Mouse (Mus musculus): ENCODE measurements around the gene Pradc1. TPM values are rescaled to one million over a fixed set of nuclear protein-coding genes. Genes with fewer than 3 reads are reported as not detected.
"Not testable (repeated sequence)": the region's sequence is repeated elsewhere in the genome, so short reads cannot be mapped to it uniquely, and the experiment has no call there.

Gene Pradc1
- total RNA-seq, 2 experiments from 2014 or later: 20.3 to 28.0 TPM

- peak; percentile 99 to 100 for DNase-seq (ENCODE audit: low spot score in 2 of 2)
These were observed 790 bp downstream of the Pradc1 start, which contains the start of gene Cct7 for GRCm38 (mm10) chr6:85450697-85451663. TSS of gene Cct7 (plus strand) at chr6:85451514.

- DNase-seq (ENCODE audit: low spot score in 2 of 2): not testable (repeated sequence)
These were observed 1.6 kb downstream of the Pradc1 start for GRCm38 (mm10) chr6:85450140-85450539.

DNA sequence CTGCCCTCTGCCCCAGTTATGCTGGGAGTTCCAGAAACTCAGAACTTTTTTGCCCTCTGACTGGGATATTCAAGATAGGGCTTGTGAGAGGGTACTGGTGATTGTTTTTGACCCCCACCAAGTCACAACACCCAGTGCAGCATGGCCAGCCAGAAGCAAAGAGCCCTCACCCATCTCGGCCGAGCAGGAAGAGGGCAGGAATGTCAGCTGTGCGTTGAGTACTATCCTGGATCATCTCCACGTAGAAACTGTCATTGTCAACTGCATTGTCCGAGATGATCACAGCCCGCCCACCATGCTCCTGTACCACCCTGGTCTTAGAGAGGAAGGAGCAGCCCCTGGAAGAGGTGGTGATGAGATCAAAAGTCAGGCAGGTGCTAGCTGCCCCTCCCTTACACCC is 4.4 kb downstream of the Pradc1 start:
- DNase-seq (ENCODE audit: low spot score in 2 of 2): no peak

GRCm38 (mm10) chr6:85445286-85445685 is 6.5 kb downstream of the Pradc1 start:
- DNase-seq (ENCODE audit: low spot score in 2 of 2): no peak

- no peak for DNase-seq (ENCODE audit: low spot score in 2 of 2)
These were observed 7.4 kb downstream of the Pradc1 start for GRCm38 (mm10) chr6:85444266-85444965.

DNA sequence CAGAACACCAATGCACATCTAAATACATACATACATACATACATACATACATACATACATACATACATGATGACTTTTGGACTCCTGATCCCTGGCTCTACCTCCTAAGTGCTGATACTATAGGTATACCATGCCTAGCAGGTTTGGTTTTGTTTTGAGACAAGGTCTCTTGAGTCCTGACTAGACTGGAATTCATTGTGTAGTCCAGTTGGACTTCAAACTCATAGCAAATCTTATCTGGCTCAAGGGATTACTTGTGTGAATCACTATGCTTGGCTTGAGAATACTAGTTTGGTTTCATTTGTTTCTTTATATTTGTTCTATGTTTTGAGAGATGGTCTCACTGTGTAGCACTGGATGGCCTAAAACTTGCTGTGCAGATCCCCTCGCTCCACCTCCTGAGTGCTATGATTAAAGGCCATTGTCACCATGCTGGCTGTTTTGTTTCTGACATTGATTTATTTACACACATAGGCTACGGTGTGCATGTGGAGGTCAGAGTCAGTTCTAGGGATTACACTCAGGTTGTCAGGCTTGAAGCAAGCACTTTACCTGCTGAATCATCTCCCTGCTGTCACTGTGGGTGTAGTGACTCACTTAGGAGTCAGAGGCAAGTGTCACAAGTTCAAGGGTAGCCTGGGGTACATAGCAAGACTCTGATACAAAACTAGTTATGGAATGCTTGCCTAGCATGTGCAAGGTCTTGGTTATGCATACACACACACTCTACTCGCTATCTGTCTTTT is 8.1 kb downstream of the Pradc1 start:
- no peak for DNase-seq (ENCODE audit: low spot score in 2 of 2)

DNA sequence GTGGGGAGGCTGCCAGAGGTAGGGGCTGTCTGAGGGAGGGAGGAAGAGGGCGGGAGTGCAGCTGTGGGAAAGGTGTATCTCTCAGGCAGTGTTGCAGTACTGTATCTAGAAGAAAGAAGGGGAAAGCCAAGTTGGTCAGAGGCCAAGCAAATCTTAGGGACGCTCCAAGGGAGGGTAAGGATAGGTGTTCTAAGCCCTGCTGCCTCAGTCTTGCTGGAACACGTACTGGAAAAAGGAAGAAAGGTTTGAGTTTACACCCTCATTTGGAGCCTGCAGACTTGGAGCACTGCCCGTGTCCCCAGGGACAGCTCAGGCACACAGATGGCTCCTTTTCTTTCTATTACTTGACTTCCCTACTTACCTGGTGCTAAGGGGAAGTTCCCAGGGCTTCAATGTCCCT is 10.6 kb downstream of the Pradc1 start:
- DNase-seq (ENCODE audit: low spot score in 2 of 2): no peak

DNA sequence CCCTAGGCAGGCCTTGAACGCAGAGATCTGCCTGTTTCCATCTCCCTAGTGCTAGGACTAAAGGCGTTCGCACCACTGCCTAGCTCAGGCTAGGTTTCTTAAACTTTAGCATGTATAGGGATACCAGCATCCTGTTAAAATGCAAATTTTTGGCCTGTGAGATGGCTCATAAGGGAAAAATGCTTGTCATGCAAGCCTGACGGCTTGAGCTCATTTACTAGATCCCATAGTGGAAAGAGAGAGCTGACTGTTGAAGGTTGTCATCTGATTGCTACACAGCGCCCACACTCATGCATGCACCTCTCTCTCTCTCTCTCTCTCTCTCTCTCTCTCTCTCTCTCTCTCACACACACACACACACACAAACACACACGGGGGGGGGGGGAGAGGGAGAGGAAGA is 15.1 kb downstream of the Pradc1 start:
- no peak for DNase-seq (ENCODE audit: low spot score in 2 of 2)

DNA sequence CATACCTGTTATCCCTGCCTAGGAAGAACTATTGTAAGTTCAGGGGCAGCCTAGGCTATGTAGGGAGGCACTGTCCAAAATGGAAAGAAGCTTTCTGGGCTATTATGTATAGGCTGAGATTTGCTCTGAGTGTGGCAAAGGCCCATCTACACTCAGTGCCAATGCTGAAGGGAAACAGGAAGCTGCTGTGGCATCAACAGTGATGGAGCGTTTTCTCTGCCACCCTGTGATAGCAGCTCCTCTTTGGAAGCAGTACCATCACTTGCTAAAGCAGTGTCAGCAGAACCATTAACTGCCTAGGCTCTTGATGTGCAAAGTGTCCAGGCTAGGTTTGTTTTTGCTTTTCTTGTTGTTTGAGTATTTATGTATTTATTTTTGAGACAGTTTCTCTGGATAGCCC is 15.6 kb downstream of the Pradc1 start:
- no peak for DNase-seq (ENCODE audit: low spot score in 2 of 2)

GRCm38 (mm10) chr6:85433865-85434264 is 17.9 kb downstream of the Pradc1 start:
- no peak for DNase-seq (ENCODE audit: low spot score in 2 of 2)

DNA sequence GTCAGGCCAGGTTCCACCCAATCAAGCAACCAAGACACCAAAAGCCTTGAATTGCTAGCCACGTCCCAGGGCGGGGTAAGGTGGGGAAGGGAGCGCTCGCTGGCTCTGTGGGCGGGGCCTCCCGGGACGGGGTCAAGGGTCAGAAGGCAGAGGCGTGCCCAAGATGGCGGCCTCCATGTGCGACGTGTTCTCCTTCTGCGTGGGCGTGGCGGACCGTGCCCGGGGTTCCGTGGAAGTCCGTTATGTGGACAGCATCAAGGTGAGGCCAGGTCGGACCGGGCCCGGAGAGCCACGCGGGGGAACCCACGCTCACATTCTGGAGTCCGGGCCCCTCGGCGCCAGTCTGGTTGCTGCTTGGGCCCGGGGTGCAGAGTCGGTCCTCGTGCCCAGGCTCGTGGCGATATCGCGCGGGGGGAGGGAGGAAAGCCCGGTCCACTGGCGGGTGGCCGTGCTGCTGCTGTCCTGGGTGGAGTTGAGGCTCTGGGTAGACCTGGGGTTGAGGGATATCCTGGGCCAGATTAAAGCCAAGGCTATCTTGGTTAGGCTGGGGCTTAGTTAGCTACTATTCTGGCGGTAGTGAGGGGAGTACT is 19.8 kb downstream of the Pradc1 start, which contains the start of gene Smyd5:
TSS of gene Smyd5 (plus strand) at position 148 of the 590 bp plus-strand sequence.
- DNase-seq (ENCODE audit: low spot score in 2 of 2): peak; percentile 82 to 84

DNA sequence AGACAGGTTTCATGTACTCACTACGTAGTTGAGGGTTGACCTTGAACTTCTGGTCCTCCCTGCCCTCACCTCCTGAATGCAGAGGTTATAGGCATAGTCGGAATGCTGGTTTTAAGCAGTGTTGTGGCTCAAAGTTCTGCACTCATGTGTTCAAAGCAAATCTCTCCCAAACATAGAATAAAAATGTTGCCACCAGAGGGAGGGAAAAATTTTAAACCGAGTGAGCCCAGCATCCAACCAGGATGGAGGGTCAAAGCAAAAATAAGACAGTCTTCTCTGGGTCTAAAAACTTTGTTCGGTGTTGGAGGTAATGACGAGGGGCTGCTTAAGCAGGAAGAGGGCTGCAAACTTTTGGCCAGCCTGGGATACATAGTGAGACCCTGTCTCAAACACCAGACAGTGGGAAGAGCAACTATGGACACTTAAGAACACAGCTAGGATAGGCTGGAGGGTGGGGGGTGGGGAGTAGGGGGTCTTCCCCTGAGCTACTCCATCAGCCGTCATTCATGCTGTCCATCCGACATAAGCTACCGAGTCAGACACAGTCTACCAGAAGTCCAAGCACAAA is 20.4 kb downstream of the Pradc1 start:
- DNase-seq (ENCODE audit: low spot score in 2 of 2): no peak

- DNase-seq (ENCODE audit: low spot score in 2 of 2): no peak
These were observed 27.9 kb downstream of the Pradc1 start, which contains the start of gene Noto for GRCm38 (mm10) chr6:85423836-85424379. TSS of gene Noto (plus strand) at chr6:85423886.

DNA sequence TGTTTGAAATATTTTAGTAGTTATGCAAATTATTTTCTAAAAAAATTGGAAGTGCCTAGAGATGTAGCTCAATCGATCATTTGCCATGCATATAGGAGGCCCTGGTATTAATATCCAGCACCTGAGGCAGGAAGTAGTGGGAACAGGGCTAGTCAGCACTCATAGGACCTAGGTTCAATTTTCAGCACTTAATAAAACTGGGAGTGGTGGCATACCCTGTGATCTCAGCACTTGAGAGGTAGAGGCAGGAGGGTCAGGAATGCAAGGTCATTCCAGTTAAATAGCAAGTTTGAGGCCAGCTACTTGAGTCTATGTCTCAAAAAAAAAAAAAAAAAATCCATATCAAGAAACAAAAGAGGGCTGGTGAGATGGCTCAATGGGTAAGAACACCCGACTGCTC is 32.6 kb downstream of the Pradc1 start:
- DNase-seq (ENCODE audit: low spot score in 2 of 2): no peak

- DNase-seq (ENCODE audit: low spot score in 2 of 2): no peak
These were observed 35.9 kb downstream of the Pradc1 start for GRCm38 (mm10) chr6:85415829-85416228.

GRCm38 (mm10) chr6:85410771-85411273 is 40.9 kb downstream of the Pradc1 start:
- peak; percentile 31 to 52 for DNase-seq (ENCODE audit: low spot score in 2 of 2)

DNA sequence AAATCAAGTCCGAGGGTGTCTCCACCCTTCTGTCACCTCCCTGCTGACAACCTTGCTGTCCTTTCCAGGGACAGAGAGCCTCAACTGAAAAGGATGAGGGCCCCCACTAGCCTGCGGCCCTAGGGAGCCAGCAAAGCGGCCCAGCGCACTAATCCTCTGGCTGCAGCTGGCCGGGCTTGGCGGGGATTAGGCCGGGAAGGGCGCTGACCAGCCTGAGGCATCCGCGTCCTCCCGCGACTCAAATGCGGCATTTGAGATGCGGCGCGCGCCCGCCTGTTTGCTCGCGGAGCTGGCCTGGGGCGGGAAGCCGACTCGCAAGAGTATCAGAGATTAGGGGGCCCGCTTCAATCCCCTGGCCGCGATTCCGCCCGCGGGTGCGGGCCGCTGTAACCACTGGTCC is 42.8 kb downstream of the Pradc1 start:
- DNase-seq (ENCODE audit: low spot score in 2 of 2): peak in 1 of 2 experiments; percentile 6

- no peak for DNase-seq (ENCODE audit: low spot score in 2 of 2)
These were observed 48.7 kb downstream of the Pradc1 start for GRCm38 (mm10) chr6:85403039-85403438.

- DNase-seq (ENCODE audit: low spot score in 2 of 2): no peak
These were observed 49.2 kb downstream of the Pradc1 start for GRCm38 (mm10) chr6:85402613-85403012.

DNA sequence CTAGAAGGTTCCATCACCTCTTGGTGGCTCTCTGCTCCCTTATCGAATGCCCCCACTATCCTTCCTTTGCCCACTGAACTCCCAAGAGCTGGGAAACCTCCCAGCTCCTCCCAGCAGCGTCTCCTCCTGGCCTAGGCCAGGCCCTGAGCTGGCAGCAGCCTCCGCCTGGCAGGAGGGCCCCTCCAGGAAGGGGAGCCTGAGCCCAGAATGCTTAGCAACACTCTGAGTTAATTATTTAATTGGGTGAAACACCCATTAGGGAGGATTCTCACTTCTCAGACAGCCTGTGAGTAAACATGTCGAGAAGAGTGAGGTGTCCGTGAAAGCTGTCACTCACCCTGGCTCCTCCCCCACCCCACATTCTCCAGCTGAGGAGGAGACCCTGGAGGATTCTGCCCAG is 52.1 kb downstream of the Pradc1 start:
- DNase-seq (ENCODE audit: low spot score in 2 of 2): no peak

Measured in left cerebral cortex, adult 18-20 months (tissue).